Comparison of ENCODE assay signal across 28 mouse cellular contexts in genomic region chr7:98608520-98608919, GRCm38 (mm10). TPM values are rescaled to one million over a fixed set of nuclear protein-coding genes. Genes with fewer than 3 reads are reported as not detected.
DNase-seq lines count a peak whose midpoint lies in the region; ATAC-seq and TF ChIP-seq lines count a peak whose summit lies in the region.
"Had no signal": no experiment of that assay in that cellular context is flagged by ENCODE, and none has a peak within 500 bp of the region (broad histone marks: within the 10 kb centered on the region; RNA-seq: fewer than 3 reads in every experiment).

No protein-coding gene starts in this region.

- peak; percentile 43; the same call in 1 of the 2 replicates for TF ChIP-seq CTCF in intestine, postnatal 0 days (IDR thresholded peaks at IDR 0.05; ENCODE audit: low read depth)
- 0 out of 2 replicates have a peak, but pooled peaks have one; percentile 7 for TF ChIP-seq CTCF in lung, embryonic 14.5 days (IDR thresholded peaks at IDR 0.05; ENCODE audit: low read depth)

- no peak for ATAC-seq in intestine, postnatal 0 days
- ATAC-seq in intestine, embryonic 16.5 days, result no peak
- no peak for ATAC-seq in lung, embryonic 14.5 days (ENCODE audit: insufficient read depth)
- ATAC-seq: forebrain, embryonic 14.5 days; midbrain, embryonic 16.5 days had no signal

- no peaks in the 10 kb centered on the region for H3K4me1 ChIP-seq in intestine, postnatal 0 days (replicated peaks; ENCODE audit: control insufficient read depth, insufficient read depth, low read length)
- no peaks in the 10 kb centered on the region for H3K4me1 ChIP-seq in intestine, embryonic 16.5 days (ENCODE audit: control insufficient read depth, insufficient read depth, low read length)
- H3K4me1 ChIP-seq in lung, embryonic 14.5 days (ENCODE audit: insufficient read depth), result no peaks in the 10 kb centered on the region
- H3K4me1 ChIP-seq: embryonic facial prominence, embryonic 12.5 days; heart, embryonic 10.5 days; heart, embryonic 15.5 days; hindbrain, embryonic 13.5 days; limb, embryonic 12.5 days; neural tube, embryonic 12.5 days had no signal

- peak; percentile 8 for DNase-seq in embryo, embryonic 11 days
- no peak for DNase-seq in embryo, embryonic 9.5 days (ENCODE audit: extremely low spot score)
- peak; percentile 39 for DNase-seq in lung, embryonic 14.5 days
- no peak for DNase-seq in lung, postnatal 10 days
- peak; percentile 26 for DNase-seq in brain, adult 2 months (ENCODE audit: low read depth, low spot score)
- no peak for DNase-seq in kidney, postnatal 4 days
- DNase-seq: adrenal gland, postnatal 36 days; cerebellum, adult 8-10 months; cerebellum, postnatal 25 days; gastrocnemius, postnatal 10 days; heart, postnatal 4 days; kidney, adult 11 months; kidney, postnatal 36 days; layer of hippocampus, adult 9-11 months; right cerebral cortex, adult 18-20 months had no signal

- H3K4me2 ChIP-seq in intestine, postnatal 0 days (replicated peaks; ENCODE audit: low read depth), result no peak overlapping the region
- H3K4me2 ChIP-seq in intestine, embryonic 16.5 days (ENCODE audit: low read depth, low read length), result no peak overlapping the region
- no peak overlapping the region for H3K4me2 ChIP-seq in lung, embryonic 14.5 days
- H3K4me2 ChIP-seq: embryonic facial prominence, embryonic 12.5 days; heart, embryonic 15.5 days; hindbrain, embryonic 13.5 days; limb, embryonic 12.5 days; midbrain, embryonic 11.5 days; neural tube, embryonic 12.5 days had no signal

- no peak overlapping the region for H3K4me3 ChIP-seq in intestine, postnatal 0 days (ENCODE audit: low read depth, low read length)
- no peak overlapping the region for H3K4me3 ChIP-seq in intestine, embryonic 16.5 days (ENCODE audit: low read length)
- H3K4me3 ChIP-seq in lung, embryonic 14.5 days (ENCODE audit: low read depth, low read length), result no peak overlapping the region
- H3K4me3 ChIP-seq: embryonic facial prominence, embryonic 12.5 days; heart, embryonic 10.5 days; heart, embryonic 15.5 days; hindbrain, embryonic 13.5 days; limb, embryonic 12.5 days; myocyte; neural tube, embryonic 12.5 days had no signal

- H3K27ac ChIP-seq in intestine, postnatal 0 days (ENCODE audit: low read depth, low read length), result no peak overlapping the region
- H3K27ac ChIP-seq in intestine, embryonic 16.5 days (ENCODE audit: low read length), result no peak overlapping the region
- H3K27ac ChIP-seq in lung, embryonic 14.5 days (ENCODE audit: low read depth), result no peak overlapping the region
- H3K27ac ChIP-seq: embryonic facial prominence, embryonic 12.5 days; heart, embryonic 10.5 days; heart, embryonic 15.5 days; hindbrain, embryonic 13.5 days; limb, embryonic 12.5 days; neural tube, embryonic 12.5 days had no signal

- H3K9me3 ChIP-seq in intestine, postnatal 0 days (ENCODE audit: control insufficient read depth), result no peaks in the 10 kb centered on the region
- no peaks in the 10 kb centered on the region for H3K9me3 ChIP-seq in intestine, embryonic 16.5 days (ENCODE audit: control insufficient read depth, low read length)
- H3K9me3 ChIP-seq in lung, embryonic 14.5 days (ENCODE audit: low read depth, low read length), result no peaks in the 10 kb centered on the region
- H3K9me3 ChIP-seq: embryonic facial prominence, embryonic 12.5 days; G1E; heart, embryonic 10.5 days; heart, embryonic 15.5 days; hindbrain, embryonic 13.5 days; limb, embryonic 12.5 days; neural tube, embryonic 12.5 days had no signal

- peaks cover 13% of the 10 kb centered on the region; the same call in 1 of the 2 replicates for H3K36me3 ChIP-seq in intestine, postnatal 0 days (ENCODE audit: control insufficient read depth, insufficient read depth)
- H3K36me3 ChIP-seq in intestine, embryonic 16.5 days (ENCODE audit: control insufficient read depth, insufficient read depth, low read length), result no peaks in the 10 kb centered on the region
- peaks cover 35% of the 10 kb centered on the region for H3K36me3 ChIP-seq in lung, embryonic 14.5 days (ENCODE audit: insufficient read depth)

- no peaks in the 10 kb centered on the region for H3K27me3 ChIP-seq in intestine, postnatal 0 days (replicated peaks; ENCODE audit: control insufficient read depth, insufficient read depth, low read length)
- no peaks in the 10 kb centered on the region for H3K27me3 ChIP-seq in intestine, embryonic 16.5 days (replicated peaks; ENCODE audit: control insufficient read depth, insufficient read depth, low read length)
- H3K27me3 ChIP-seq in lung, embryonic 14.5 days (ENCODE audit: insufficient read depth, low read length), result no peaks in the 10 kb centered on the region
- H3K27me3 ChIP-seq: embryonic facial prominence, embryonic 12.5 days; heart, embryonic 15.5 days; hindbrain, embryonic 13.5 days; limb, embryonic 12.5 days; neural tube, embryonic 12.5 days had no signal

- no peak overlapping the region for H3K9ac ChIP-seq in intestine, postnatal 0 days (ENCODE audit: low read depth, low read length)
- H3K9ac ChIP-seq in intestine, embryonic 16.5 days (ENCODE audit: low read depth, low read length), result no peak overlapping the region
- no peak overlapping the region for H3K9ac ChIP-seq in lung, embryonic 14.5 days
- H3K9ac ChIP-seq: embryonic facial prominence, embryonic 12.5 days; heart, embryonic 15.5 days; hindbrain, embryonic 13.5 days; limb, embryonic 12.5 days; neural tube, embryonic 12.5 days had no signal

RNA-seq across cellular contexts. Expression of gene Emsy, which starts 48.1 kb away (rescaled TPM):
- 5.8 and 7.0 TPM in 2 replicates for polyA plus RNA-seq in intestine, postnatal 0 days (2015; fragmentation: Nextera tagmentation; extraction: Ambion mirVana)
- polyA plus RNA-seq in intestine, embryonic 16.5 days (2015; fragmentation: Nextera tagmentation; extraction: Ambion mirVana), result 14.6 and 16.3 TPM in 2 replicates
- 45.5 and 47.4 TPM in 2 replicates for polyA plus RNA-seq in lung, embryonic 14.5 days (2014; fragmentation: Nextera tagmentation; extraction: Ambion mirVana)

Comparison
In these comparisons a context has a peak if more than half of its experiments do, and no peak if none do; other contexts are left out.
1. DNase-seq: peak in embryo, embryonic 11 days (single experiment), lung, embryonic 14.5 days (single experiment) and brain, adult 2 months (single experiment); none in embryo, embryonic 9.5 days (single experiment), lung, postnatal 10 days (single experiment) and kidney, postnatal 4 days (0 of 2).